Mouse (Mus musculus): ENCODE results near the gene Nanos2. TPM values are rescaled to one million over a fixed set of nuclear protein-coding genes. Genes with fewer than 3 reads are reported as not detected.

The Nanos2 gene
- total RNA-seq, 2 experiments from 2014 or later, result not detected

- DNase-seq, result no peak
- intact Hi-C loops (cut with DNase I), result loop anchor here (1.0 kb wide), 1 partner anchor 9 kb away; no protein-coding TSS in a partner anchor
These were observed 25.7 kb downstream of the Nanos2 start for GRCm38 (mm10) chr7:19012882-19013281.

- no peak for DNase-seq
- intact Hi-C loops (cut with DNase I), result no loop called here
These were observed 27.3 kb downstream of the Nanos2 start for GRCm38 (mm10) chr7:19014452-19014851.

GRCm38 (mm10) chr7:19016042-19016441 lies 28.8 kb downstream of the Nanos2 start:
- no peak for DNase-seq
- intact Hi-C loops (cut with DNase I), result no loop called here

- intact Hi-C loops (cut with DNase I), result no loop called here
- DNase-seq, result no peak
These were observed 30.7 kb downstream of the Nanos2 start for GRCm38 (mm10) chr7:19017909-19018308.

GRCm38 (mm10) chr7:19021048-19021447 lies 33.8 kb downstream of the Nanos2 start:
- no peak for DNase-seq
- intact Hi-C loops (cut with DNase I), result no loop called here

GRCm38 (mm10) chr7:19022189-19022958 lies 35.2 kb downstream of the Nanos2 start:
- DNase-seq, result no peak
- intact Hi-C loops (cut with DNase I), result loop anchor here (1.0 kb wide), 1 partner anchor 10 kb away; no protein-coding TSS in a partner anchor

GRCm38 (mm10) chr7:19023357-19023814 lies 36.2 kb downstream of the Nanos2 start, which contains the start of gene Foxa3:
TSS of gene Foxa3 (minus strand) at chr7:19023538.
- intact Hi-C loops (cut with DNase I), result loop anchor here (1.0 kb wide), 1 partner anchor 16 kb away; no protein-coding TSS in a partner anchor
- DNase-seq, result peak; percentile 64 to 68

- intact Hi-C loops (cut with DNase I), result no loop called here
- DNase-seq, result peak; percentile 96 to 97
These were observed 36.9 kb downstream of the Nanos2 start, which contains the start of gene Sympk for GRCm38 (mm10) chr7:19024096-19024506. TSS of gene Sympk (plus strand) at chr7:19024377.

GRCm38 (mm10) chr7:19024581-19025255 lies 37.5 kb downstream of the Nanos2 start:
- DNase-seq, result peak in 1 of 2 experiments; percentile 36
- intact Hi-C loops (cut with DNase I), result no loop called here

- intact Hi-C loops (cut with DNase I), result no loop called here
- no peak for DNase-seq
These were observed 40.9 kb downstream of the Nanos2 start for GRCm38 (mm10) chr7:19028067-19028466.

GRCm38 (mm10) chr7:19029084-19029653 lies 42.0 kb downstream of the Nanos2 start:
- intact Hi-C loops (cut with DNase I), result no loop called here
- DNase-seq, result peak; percentile 58 to 74

- DNase-seq, result no peak
These were observed 44.4 kb downstream of the Nanos2 start for GRCm38 (mm10) chr7:19031641-19032040.

More at GRCm38 (mm10) chr7:19031641-19032040, 44.4 kb downstream of the Nanos2 start:
- intact Hi-C loops (cut with DNase I), result no loop called here

Other genes with a start within 250 kb of the Nanos2 start
- not detected for gene Psg19, start 188.9 kb upstream of the Nanos2 start, total RNA-seq (2021)
- gene Psg17, start 165.8 kb upstream of the Nanos2 start, total RNA-seq (2021), result not detected
- gene Mill2, start 147.4 kb upstream of the Nanos2 start, total RNA-seq (2021), result 1 to 10 TPM; 5.4 to 6.5 TPM
- gene Pglyrp1, start 116.1 kb upstream of the Nanos2 start, total RNA-seq (2021), result 1 to 10 TPM; 2.0 to 3.3 TPM
- gene Ccdc61, start 77.0 kb upstream of the Nanos2 start, total RNA-seq (2021), result 1 to 10 TPM; 9.0 to 9.5 TPM
- gene Nova2, start 61.5 kb upstream of the Nanos2 start, total RNA-seq (2021), result 10 to 100 TPM in 1 of 2 experiments, 1 to 10 TPM in 1; 9.6 to 10.1 TPM
- 1 to 10 TPM; 2.5 to 2.8 TPM for gene Mypop, start 3.8 kb downstream of the Nanos2 start, total RNA-seq (2021)
- gene Irf2bp1, start 16.6 kb downstream of the Nanos2 start, total RNA-seq (2021), result 10 to 100 TPM; 24.2 to 24.4 TPM
- not detected for gene Foxa3, start 36.1 kb downstream of the Nanos2 start, total RNA-seq (2021)
- 10 to 100 TPM; 64.6 to 66.5 TPM for gene Sympk, start 37.0 kb downstream of the Nanos2 start, total RNA-seq (2021)
- not detected for gene Rsph6a, start 67.3 kb downstream of the Nanos2 start, total RNA-seq (2021)
- gene Dmwd, start 88.8 kb downstream of the Nanos2 start, total RNA-seq (2021), result 10 to 100 TPM; 42.1 to 45.1 TPM
- gene Dmpk, start 96.4 kb downstream of the Nanos2 start, total RNA-seq (2021), result 100 to 1,000 TPM; 473 to 516 TPM
- gene Six5, start 107.2 kb downstream of the Nanos2 start, total RNA-seq (2021), result 1 to 10 TPM; 9.0 to 9.1 TPM
- under 1 TPM in 1 of 2 experiments, not detected in 1; 0.12 TPM for gene Gm4969, start 131.0 kb downstream of the Nanos2 start, total RNA-seq (2021)
- gene Fbxo46, start 132.5 kb downstream of the Nanos2 start, total RNA-seq (2021), result 1 to 10 TPM; 5.7 to 6.6 TPM
- 1 to 10 TPM; 5.9 to 6.1 TPM for gene Qpctl, start 161.9 kb downstream of the Nanos2 start, total RNA-seq (2021)
- 10 to 100 TPM; 62.8 to 70.8 TPM for gene Snrpd2, start 162.3 kb downstream of the Nanos2 start, total RNA-seq (2021)
- under 1 TPM; 0.37 to 0.55 TPM for gene Gipr, start 178.7 kb downstream of the Nanos2 start, total RNA-seq (2021)
- 10 to 100 TPM; 37.9 to 43.0 TPM for gene Eml2, start 189.0 kb downstream of the Nanos2 start, total RNA-seq (2021)
- 10 to 100 TPM in 1 of 2 experiments, 1 to 10 TPM in 1; 9.9 to 11.2 TPM for gene Gpr4, start 225.1 kb downstream of the Nanos2 start, total RNA-seq (2021)
- 10 to 100 TPM; 54.8 to 58.3 TPM for gene Opa3, start 240.9 kb downstream of the Nanos2 start, total RNA-seq (2021)